ENCODE assay signal across 23 mouse cellular contexts in genomic region chr6:120798905-120799304, GRCm38 (mm10). TPM values are rescaled to one million over a fixed set of nuclear protein-coding genes. Genes with fewer than 3 reads are reported as not detected.
DNase-seq lines count a peak whose midpoint lies in the region; ATAC-seq and TF ChIP-seq lines count a peak whose summit lies in the region.
"Had no signal": no experiment of that assay in that cellular context is flagged by ENCODE, and none has a peak within 500 bp of the region (broad histone marks: within the 10 kb centered on the region; RNA-seq: fewer than 3 reads in every experiment).

No protein-coding gene starts in this region.

- no peak overlapping the region for H3K4me3 ChIP-seq in layer of hippocampus, adult 2 months
- H3K4me3 ChIP-seq in stomach, embryonic 16.5 days (replicated peaks; ENCODE audit: low read length), result no peak overlapping the region
- H3K4me3 ChIP-seq: embryonic facial prominence, embryonic 12.5 days; erythroblast, embryonic 14.5 days; forebrain, embryonic 12.5 days; forebrain, embryonic 15.5 days; hindbrain, embryonic 12.5 days; hindbrain, embryonic 15.5 days had no signal

- H3K4me1 ChIP-seq in stomach, embryonic 16.5 days (ENCODE audit: control insufficient read depth, insufficient read depth, low read length), result 0 out of 2 replicates have a peak, but pooled peaks cover 4% of the 10 kb centered on the region
- H3K4me1 ChIP-seq: embryonic facial prominence, embryonic 12.5 days; forebrain, embryonic 12.5 days; forebrain, embryonic 15.5 days; hindbrain, embryonic 12.5 days; hindbrain, embryonic 15.5 days had no signal

- H3K27me3 ChIP-seq in stomach, embryonic 16.5 days (ENCODE audit: control insufficient read depth, insufficient read depth, low read length), result no peaks in the 10 kb centered on the region
- H3K27me3 ChIP-seq: embryonic facial prominence, embryonic 12.5 days; forebrain, embryonic 12.5 days; forebrain, embryonic 15.5 days; hindbrain, embryonic 12.5 days; hindbrain, embryonic 15.5 days had no signal

- H3K9me3 ChIP-seq in stomach, embryonic 16.5 days (replicated peaks; ENCODE audit: control insufficient read depth, low read length), result no peaks in the 10 kb centered on the region
- H3K9me3 ChIP-seq: embryonic facial prominence, embryonic 12.5 days; forebrain, embryonic 12.5 days; forebrain, embryonic 15.5 days; G1E; hindbrain, embryonic 12.5 days; hindbrain, embryonic 15.5 days had no signal

- TF ChIP-seq CTCF in layer of hippocampus, adult 2 months (conservative IDR thresholded peaks at IDR 0.05), result no peak

- H3K36me3 ChIP-seq in stomach, embryonic 16.5 days (ENCODE audit: control insufficient read depth, insufficient read depth, low read length), result peaks cover 30% of the 10 kb centered on the region

- no peak for DNase-seq in layer of hippocampus, adult 2 months (ENCODE audit: low spot score in 2 of 2)
- DNase-seq in layer of hippocampus, adult 11-12 months (ENCODE audit: low spot score), result no peak
- DNase-seq in CD4-positive helper T cell, adult 2 months (ENCODE audit: low read depth, low spot score), result peak; percentile 28
- no peak for DNase-seq in cerebellum, postnatal 36 days
- DNase-seq: adrenal gland, adult 2 months; adrenal gland, postnatal 14 days; cerebellum, adult 11-12 months; cerebellum, adult 8-10 months; cerebellum, postnatal 10 days; gastrocnemius, postnatal 14 days; heart, adult 11 months had no signal

- peak overlapping the region; percentile 50; the same call in 1 of the 2 replicates for H3K27ac ChIP-seq in layer of hippocampus, adult 2 months
- peak overlapping the region; percentile 75 for H3K27ac ChIP-seq in stomach, embryonic 16.5 days (ENCODE audit: low read length)
- H3K27ac ChIP-seq: embryonic facial prominence, embryonic 12.5 days; forebrain, embryonic 12.5 days; forebrain, embryonic 15.5 days; hindbrain, embryonic 12.5 days; hindbrain, embryonic 15.5 days had no signal

- 81% methylated on average over 4 of the region's 4 CpGs for WGBS in stomach, embryonic 16.5 days

- ATAC-seq in stomach, embryonic 16.5 days (ENCODE audit: insufficient read depth, low FRiP score), result no peak
- no peak for ATAC-seq in cerebellum, adult (ENCODE audit: insufficient number of reproducible peaks, low FRiP score, low TSS enrichment)
- ATAC-seq: forebrain, embryonic 15.5 days; intestine, postnatal 0 days had no signal

- no peak overlapping the region for H3K4me2 ChIP-seq in stomach, embryonic 16.5 days (ENCODE audit: low read depth, low read length)
- H3K4me2 ChIP-seq: embryonic facial prominence, embryonic 12.5 days; forebrain, embryonic 12.5 days; forebrain, embryonic 15.5 days; heart, embryonic 11.5 days; hindbrain, embryonic 12.5 days; hindbrain, embryonic 15.5 days had no signal

- no peak overlapping the region for H3K9ac ChIP-seq in stomach, embryonic 16.5 days (ENCODE audit: low read length)
- H3K9ac ChIP-seq: embryonic facial prominence, embryonic 12.5 days; forebrain, embryonic 12.5 days; forebrain, embryonic 15.5 days; hindbrain, embryonic 12.5 days; hindbrain, embryonic 15.5 days had no signal

RNA-seq across cellular contexts. Expression of gene Atp6v1e1, which starts 23.7 kb away (rescaled TPM):
- 100 to 1,000 TPM; 467 to 509 TPM for total RNA-seq in layer of hippocampus, adult 2 months (2021)
- 163 and 173 TPM in 2 replicates for polyA plus RNA-seq in stomach, embryonic 16.5 days (2015; fragmentation: Nextera tagmentation; extraction: Ambion mirVana)

RNA-seq across cellular contexts. Expression of gene Slc25a18, which starts 25.5 kb away (rescaled TPM):
- 10 to 100 TPM; 57.4 to 61.9 TPM for total RNA-seq in layer of hippocampus, adult 2 months (2021)
- polyA plus RNA-seq in stomach, embryonic 16.5 days (2015; fragmentation: Nextera tagmentation; extraction: Ambion mirVana), result 0.09 and 0.19 TPM in 2 replicates
- total RNA-seq: hematopoietic stem cell, adult 5-6 weeks had no signal
- polyA plus RNA-seq: G1E; intestine, postnatal 0 days had no signal

RNA-seq across cellular contexts. Expression of gene Bcl2l13, which starts 37.1 kb away (rescaled TPM):
- total RNA-seq in layer of hippocampus, adult 2 months (2021), result 10 to 100 TPM; 36.8 to 47.3 TPM
- 27.9 and 29.6 TPM in 2 replicates for polyA plus RNA-seq in stomach, embryonic 16.5 days (2015; fragmentation: Nextera tagmentation; extraction: Ambion mirVana)
